Mouse (Mus musculus): ENCODE measurements around the gene 9930021J03Rik. TPM values are rescaled to one million over a fixed set of nuclear protein-coding genes. Genes with fewer than 3 reads are reported as not detected.

Gene 9930021J03Rik
- polyA plus RNA-seq, 1 experiment from 2014 or later, result 17.7 TPM

Other genes starting within 250 kb of the 9930021J03Rik start
- gene Ermp1, start 157.6 kb downstream of the 9930021J03Rik start, polyA plus RNA-seq (2018), result 8.3 to 25.2 TPM (median 13.2 TPM) in 3 replicates
- 0.34 TPM in 1 of 3 replicates, not detected in the others for gene Mlana, start 108.2 kb downstream of the 9930021J03Rik start, polyA plus RNA-seq (2018)
- gene Ranbp6, start 7.0 kb upstream of the 9930021J03Rik start, polyA plus RNA-seq (2018), result 6.2 to 6.7 TPM (median 6.6 TPM) in 3 replicates
- gene Il33, start 119.1 kb upstream of the 9930021J03Rik start, polyA plus RNA-seq (2018), result not detected in 3 replicates
- gene Trpd52l3, start 197.8 kb upstream of the 9930021J03Rik start, polyA plus RNA-seq (2018), result not detected in 3 replicates
- 43.7 to 57.4 TPM (median 51.4 TPM) in 3 replicates for gene Uhrf2, start 224.5 kb upstream of the 9930021J03Rik start, polyA plus RNA-seq (2018)

All from macrophage (primary cell).